Mouse (Mus musculus): ENCODE data around the gene Qrich2.

Gene Qrich2

GRCm38 (mm10) chr11:116445596-116446307, 20.3 kb downstream of the Qrich2 start:
- peak; percentile 87 for DNase-seq (ENCODE audit: low spot score)

- no peak for DNase-seq (ENCODE audit: low spot score)
Measured at GRCm38 (mm10) chr11:116443935-116444334, 22.1 kb downstream of the Qrich2 start.

GRCm38 (mm10) chr11:116443311-116443710, 22.7 kb downstream of the Qrich2 start:
- no peak for DNase-seq (ENCODE audit: low spot score)

GRCm38 (mm10) chr11:116442867-116443177, 23.2 kb downstream of the Qrich2 start:
- DNase-seq (ENCODE audit: low spot score) = no peak

GRCm38 (mm10) chr11:116442129-116442866, 23.7 kb downstream of the Qrich2 start:
- DNase-seq (ENCODE audit: low spot score) = no peak

- DNase-seq (ENCODE audit: low spot score) = no peak
Measured at GRCm38 (mm10) chr11:116440408-116441068, 25.5 kb downstream of the Qrich2 start.

- DNase-seq (ENCODE audit: low spot score) = peak; percentile 60
Measured at GRCm38 (mm10) chr11:116439269-116440240, 26.5 kb downstream of the Qrich2 start.

GRCm38 (mm10) chr11:116437541-116437940, 28.5 kb downstream of the Qrich2 start:
- DNase-seq (ENCODE audit: low spot score) = no peak

GRCm38 (mm10) chr11:116436725-116437331, 29.2 kb downstream of the Qrich2 start:
- DNase-seq (ENCODE audit: low spot score) = peak; percentile 23

GRCm38 (mm10) chr11:116435992-116436724, 29.9 kb downstream of the Qrich2 start:
- no peak for DNase-seq (ENCODE audit: low spot score)

GRCm38 (mm10) chr11:116434967-116435752, 30.9 kb downstream of the Qrich2 start:
- DNase-seq (ENCODE audit: low spot score) = peak; percentile 21

GRCm38 (mm10) chr11:116434287-116434966, 31.6 kb downstream of the Qrich2 start:
- DNase-seq (ENCODE audit: low spot score) = peak; percentile 57

- peak; percentile 100 for DNase-seq (ENCODE audit: low spot score)
Measured at GRCm38 (mm10) chr11:116433356-116434286, 32.4 kb downstream of the Qrich2 start, which contains the start of gene Ubald2. Gene Ubald2, plus strand, starts transcription at chr11:116434094.

GRCm38 (mm10) chr11:116432593-116433355, 33.3 kb downstream of the Qrich2 start:
- DNase-seq (ENCODE audit: low spot score) = no peak

GRCm38 (mm10) chr11:116432127-116432526, 33.9 kb downstream of the Qrich2 start:
- DNase-seq (ENCODE audit: low spot score) = no peak

GRCm38 (mm10) chr11:116431428-116432077, 34.5 kb downstream of the Qrich2 start:
- DNase-seq (ENCODE audit: low spot score) = no peak

Data from T-cell, adult 2 months (primary cell).